Mouse (Mus musculus) MEL-GATA-1-ER (cell line): Measurements from ENCODE around the gene Foxp3.

ENCODE experiments used
- DNase-seq: peaks from one replicate; pipeline ENCODE4 v3.0.0-alpha.2; 2012; ENCODE audit warnings: low read depth; ENCODE audit errors: extremely low read depth

Foxp3 gene

DNA sequence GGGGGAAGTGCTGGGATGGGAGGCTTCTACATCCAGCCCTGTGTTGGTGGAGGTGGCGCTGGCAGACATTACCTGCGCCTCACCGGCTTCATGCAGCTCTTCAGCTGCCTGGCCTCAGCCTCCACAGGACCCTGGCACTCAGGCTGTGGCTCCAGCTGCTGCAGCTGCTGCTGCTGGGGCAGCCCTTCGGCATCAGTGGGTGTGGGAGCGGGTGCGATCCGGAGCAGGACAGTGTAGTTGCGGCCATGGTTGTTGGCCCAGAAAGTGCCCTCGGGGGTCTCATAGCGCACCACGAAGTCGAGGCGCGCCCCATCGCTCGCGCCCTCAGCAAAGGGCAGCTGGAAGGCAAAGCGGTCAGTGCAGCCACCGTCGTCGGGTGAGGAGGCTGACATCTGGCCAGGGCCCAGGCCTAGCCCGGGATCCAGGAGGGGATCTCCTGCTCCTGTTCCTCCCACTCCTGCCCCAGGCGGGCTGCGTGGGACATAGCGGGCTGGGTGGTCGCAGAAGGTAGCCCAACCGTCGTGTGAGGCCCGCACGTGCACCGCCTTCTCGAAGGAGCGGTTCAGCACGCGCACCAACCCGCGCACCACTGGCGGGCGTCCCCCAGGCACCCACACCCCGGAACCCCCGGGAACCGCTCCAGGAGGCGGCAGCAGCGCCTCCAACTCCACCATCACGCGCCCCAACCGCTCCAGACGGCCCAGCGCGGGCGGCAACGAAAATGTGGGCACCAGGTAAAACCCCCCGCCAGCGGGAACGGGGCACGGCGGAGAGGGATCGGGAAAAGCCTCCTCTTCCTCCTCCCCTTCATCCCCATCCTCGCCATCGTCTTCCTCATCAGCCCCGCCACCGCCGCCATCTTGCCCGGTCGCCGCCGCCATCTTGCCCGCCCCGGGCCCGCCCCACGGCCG lies at the start of gene Foxp3:
Foxp3 (plus strand) TSS at position 469 of the 911 bp plus-strand sequence.
- DNase-seq = no peak

DNA sequence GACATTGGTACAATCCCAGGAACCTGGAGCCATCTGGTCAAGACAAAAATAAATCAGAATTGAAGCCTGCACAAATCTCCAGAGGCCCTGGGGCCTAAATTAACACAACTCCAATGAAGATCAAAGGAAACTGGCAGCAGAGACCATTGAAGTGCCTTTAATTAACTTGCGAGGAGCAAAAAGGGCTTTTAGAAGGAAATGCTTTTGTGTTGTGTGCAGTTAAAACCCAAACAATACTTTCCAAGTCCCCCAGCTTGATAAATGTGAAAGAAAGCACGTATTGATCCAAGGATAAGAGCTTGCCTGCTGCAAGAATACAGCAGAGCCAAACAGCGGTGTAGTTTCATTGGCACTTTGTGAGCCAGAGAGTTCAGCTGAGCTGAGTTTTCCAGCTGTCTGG lies 48.5 kb upstream of the Foxp3 start:
- DNase-seq = no peak

DNA sequence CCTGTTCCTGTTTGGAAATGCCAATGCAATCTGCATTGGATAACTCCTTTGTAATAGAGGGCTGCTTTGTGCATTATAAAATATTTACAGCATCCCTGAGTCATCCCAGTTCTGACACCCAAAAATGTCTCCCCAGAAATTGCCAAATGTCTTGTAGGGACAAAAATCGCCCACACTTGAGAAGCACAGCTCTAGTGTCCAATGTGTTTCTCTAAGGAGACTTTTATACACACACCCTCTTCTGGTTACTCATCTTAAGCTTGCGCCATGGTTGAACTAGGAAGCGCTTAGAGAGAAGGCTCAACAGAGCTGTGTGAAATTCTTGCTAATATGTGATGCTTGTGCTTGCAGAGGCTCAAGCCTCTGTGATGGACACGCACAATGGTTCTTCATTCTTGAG lies 20.0 kb upstream of the Foxp3 start:
- DNase-seq = no peak

DNA sequence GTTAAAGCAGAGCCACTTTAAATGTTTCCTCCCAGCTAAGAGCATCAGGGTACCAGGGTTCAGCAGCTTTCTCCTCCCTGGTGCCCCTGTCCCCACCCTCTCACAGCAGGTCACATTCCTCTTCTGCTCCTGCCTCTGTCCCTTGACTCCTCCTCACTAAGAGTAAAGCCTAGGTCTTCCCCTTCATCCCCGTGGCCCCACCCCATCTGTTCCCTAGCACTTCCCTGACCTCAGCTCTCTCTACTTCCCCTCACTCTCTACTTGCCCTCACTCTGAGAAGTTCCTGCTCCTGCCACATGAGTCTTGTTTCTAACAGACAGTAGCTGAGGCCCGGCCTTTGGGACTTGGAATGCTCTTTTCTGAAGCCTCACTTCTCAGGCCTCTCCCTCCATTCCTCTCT lies 10.4 kb upstream of the Foxp3 start:
- DNase-seq = peak; percentile 33

DNA sequence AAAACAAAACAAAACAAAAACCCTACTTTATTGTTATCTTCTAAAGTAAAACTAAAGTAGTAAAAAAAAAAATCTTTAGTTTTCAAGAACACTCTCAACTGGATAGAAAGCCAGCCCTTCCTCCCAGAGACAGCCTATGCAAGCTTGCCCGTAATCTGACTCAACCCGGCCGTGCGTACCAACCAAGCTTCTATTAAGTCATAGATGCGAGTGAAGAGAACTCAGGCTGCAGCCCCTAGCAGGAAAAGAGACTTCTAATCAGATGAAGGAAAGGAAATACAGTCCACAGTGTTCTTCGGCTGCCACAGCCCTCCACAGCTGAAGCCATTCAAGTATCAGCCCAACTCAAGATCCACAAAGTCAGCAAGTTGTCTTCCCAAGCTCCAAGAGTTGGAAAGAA lies 7.1 kb upstream of the Foxp3 start:
- DNase-seq = peak; percentile 28

DNA sequence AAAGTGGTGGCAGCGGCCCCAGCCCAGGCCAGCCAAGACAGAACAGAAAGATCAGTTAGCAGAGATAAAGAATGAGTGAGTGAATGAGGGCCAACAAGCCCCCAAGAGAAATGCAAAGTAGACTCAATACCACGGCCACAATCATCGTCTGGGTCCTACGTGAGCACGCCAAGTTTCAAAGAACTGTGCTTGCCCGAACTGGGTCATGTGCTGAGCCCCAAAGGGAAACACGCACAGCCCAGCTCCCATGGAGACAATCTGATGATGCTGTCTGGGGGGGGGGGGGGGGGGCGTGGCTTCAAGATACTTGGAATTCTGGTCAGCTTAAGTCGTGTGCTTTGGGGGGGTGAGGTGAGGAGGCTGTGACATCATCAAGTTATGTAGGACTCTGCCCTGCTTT lies 6.0 kb upstream of the Foxp3 start:
- no peak for DNase-seq

DNA sequence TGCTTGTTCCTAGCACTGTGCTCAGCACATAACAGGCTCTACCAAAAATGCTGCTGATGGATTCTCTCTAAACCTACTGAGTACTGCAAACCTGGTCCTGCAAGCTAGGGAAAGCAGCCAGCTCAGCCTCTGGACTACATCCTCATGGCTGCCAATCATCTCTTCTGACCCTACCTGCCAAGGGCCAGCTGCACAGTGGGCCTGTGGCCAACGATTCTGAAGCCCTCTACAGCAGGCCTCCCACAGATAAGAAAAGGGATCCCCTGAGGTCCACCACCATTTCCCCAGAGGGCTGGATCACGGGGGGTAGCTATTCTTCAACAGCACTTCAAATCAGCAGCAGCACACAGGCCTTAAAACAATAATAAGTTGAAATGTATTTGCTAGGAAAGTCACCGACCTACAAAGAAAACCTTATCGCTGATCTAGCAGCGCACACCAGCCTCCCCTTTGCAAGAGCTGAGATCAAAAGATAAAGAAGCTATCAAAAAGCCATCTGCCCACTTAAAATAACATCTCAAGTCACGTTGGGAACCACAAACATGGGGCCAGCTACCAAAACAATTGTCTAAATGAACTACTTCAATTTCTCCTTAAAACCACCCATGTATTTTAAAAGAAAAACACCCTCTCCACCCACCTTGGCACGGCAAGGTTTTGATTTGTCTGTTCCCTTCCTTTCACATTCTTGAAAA lies 2.8 kb upstream of the Foxp3 start:
- DNase-seq = no peak

DNA sequence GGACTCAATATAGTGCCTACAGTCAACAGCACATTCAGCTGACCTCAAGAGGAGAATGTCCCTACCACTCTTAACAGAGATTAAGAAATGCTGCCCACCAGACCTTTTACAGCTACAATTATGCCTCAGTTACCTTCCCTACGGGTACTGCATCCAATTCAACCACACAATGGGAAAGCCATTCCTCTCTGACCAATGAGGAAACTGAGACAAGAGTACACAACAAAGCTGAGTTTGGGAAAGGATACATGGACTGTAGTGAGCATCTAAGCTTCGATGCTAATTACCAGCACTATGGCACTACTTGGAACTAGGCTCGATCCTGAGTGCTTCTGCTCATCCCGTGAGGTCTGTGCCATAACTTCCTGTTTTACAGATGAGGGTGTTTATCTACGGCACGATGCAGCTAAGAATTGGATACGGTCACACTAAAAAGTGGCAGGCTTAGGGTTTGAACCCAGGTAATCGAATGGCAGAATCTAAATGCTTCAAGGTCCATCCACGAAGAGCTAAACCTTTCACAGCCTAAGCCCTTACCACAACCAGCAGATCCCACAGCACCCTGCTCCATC lies 1.8 kb upstream of the Foxp3 start:
- peak; percentile 64 for DNase-seq

DNA sequence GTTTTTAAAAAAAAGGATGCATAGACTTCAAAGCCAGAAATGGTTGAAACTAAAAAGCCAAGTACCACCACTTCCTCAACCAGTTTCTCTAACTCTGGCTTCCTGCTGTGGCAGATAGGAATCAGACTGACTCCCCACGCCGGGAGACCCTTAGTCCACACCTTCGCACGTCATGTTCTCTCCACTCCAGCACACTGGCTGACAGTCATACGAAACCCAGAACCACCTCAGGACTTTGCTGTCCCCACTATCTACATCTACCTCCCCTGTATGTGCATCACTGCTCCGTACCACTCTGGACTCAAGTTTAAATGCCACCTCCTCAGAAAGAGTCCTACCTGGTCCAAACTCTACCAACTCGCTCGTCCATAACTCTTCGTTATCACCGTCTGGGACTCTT lies 978 bp upstream of the Foxp3 start:
- peak; percentile 42 for DNase-seq

DNA sequence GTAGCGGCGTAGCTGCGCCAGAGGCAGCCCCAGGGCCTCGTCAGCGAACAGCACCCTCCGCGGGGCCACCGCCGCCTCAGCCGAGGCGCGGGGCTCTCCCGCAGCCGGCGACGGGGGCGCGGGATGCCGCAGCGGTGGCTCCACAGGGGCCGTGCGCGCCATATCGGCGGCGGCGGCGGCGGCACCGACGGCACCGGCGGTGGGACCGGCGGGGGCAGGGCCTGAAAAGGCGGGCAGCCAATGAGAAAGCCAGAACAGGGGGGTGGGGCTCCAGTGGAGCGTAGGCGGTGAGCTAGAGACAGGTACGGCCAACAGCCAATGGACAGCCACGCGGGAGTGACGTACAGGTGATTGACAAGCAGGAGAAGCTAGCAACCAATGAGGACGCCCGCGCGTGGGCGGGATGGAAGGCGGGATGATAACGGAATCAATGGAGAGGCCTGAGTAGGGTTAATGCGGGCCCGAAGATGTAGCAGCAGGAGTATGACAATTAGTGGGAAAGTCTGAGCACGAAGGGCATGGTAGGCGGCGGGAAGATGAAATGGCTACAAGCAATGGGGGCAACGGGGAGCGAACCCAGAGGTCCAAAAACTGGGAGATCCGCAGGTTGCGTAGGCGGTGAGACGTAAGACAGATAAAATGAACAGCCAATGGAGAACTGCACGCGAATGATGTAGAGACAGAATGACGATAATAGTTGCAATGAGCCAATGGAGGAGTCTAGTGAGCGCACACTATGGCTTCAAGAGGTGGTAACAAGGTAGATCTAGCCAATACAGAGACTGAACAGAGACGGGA lies 842 bp downstream of the Foxp3 start, which contains the start of gene Ppp1r3f:
Ppp1r3f (minus strand) TSS at position 197 of the 798 bp plus-strand sequence.
- peak; percentile 99 for DNase-seq

DNA sequence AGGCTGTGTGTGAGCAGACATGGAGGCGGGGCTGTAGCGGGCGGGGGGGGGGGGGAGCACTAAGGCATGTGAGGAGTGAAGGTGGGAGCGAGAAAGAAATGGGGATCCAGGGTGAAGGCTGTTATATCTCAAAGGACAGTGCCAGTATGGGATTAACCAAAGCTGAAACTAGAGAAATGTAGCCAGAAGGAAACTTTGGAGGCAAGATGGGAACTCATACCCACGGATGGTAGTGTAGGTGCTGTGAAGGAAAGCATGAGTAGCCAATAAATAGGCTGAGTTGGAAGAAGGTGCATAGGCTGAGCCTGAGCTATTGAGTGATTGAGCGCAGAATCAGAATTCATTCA lies 1.4 kb downstream of the Foxp3 start:
- no peak for DNase-seq

DNA sequence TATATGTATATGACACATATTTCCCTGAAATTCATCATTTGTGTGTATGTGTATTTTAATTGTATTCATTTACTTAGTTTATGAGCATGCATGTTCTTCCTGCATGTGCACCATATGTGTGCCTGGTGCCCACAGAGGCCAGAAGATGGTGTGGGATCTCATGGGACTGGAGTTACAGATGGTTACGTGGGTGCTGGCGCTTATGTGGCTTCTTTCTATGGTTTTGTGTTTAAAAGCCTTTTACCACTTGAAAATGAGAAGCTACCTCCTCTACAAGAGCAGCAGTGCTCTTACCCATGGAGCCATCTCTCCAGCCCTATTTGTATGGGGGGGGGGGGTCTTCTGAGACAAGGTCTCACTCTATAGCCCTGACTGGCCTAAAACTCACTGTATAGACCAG lies 7.7 kb downstream of the Foxp3 start:
- no peak for DNase-seq

DNA sequence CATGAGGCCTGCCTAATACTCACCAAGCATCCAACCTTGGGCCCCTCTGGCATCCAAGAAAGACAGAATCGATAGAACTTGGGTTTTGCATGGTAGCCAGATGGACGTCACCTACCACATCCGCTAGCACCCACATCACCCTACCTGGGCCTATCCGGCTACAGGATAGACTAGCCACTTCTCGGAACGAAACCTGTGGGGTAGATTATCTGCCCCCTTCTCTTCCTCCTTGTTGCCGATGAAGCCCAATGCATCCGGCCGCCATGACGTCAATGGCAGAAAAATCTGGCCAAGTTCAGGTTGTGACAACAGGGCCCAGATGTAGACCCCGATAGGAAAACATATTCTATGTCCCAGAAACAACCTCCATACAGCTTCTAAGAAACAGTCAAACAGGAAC lies 10.4 kb downstream of the Foxp3 start:
- no peak for DNase-seq

DNA sequence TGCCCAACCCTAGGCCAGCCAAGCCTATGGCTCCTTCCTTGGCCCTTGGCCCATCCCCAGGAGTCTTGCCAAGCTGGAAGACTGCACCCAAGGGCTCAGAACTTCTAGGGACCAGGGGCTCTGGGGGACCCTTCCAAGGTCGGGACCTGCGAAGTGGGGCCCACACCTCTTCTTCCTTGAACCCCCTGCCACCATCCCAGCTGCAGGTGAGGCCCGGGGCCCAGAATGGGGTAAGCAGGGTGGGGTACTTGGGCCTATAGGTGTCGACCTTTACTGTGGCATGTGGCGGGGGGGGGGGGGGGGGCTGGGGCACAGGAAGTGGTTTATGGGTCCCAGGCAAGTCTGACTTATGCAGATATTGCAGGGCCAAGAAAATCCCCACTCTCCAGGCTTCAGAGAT lies 12.9 kb downstream of the Foxp3 start:
- no peak for DNase-seq

DNA sequence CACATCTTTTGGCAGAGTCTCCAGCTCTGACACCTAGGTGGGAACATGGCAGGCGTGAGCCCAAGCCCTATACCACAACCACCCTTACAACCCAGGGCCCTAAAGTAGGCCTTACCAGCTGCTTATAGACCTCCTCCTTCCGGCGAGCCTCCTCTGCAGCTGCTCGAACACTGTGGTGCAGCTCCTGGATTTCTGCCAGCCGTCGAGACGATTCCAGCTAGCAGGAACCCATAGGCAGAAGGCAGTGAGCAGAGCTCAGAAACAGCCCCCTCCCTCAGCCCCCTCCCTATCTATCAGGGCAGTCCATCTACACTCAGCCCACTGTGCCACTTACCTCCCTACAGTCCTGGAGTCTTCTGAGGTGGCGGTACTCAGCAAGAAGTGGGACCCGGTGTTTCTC lies 21.9 kb downstream of the Foxp3 start:
- no peak for DNase-seq

DNA sequence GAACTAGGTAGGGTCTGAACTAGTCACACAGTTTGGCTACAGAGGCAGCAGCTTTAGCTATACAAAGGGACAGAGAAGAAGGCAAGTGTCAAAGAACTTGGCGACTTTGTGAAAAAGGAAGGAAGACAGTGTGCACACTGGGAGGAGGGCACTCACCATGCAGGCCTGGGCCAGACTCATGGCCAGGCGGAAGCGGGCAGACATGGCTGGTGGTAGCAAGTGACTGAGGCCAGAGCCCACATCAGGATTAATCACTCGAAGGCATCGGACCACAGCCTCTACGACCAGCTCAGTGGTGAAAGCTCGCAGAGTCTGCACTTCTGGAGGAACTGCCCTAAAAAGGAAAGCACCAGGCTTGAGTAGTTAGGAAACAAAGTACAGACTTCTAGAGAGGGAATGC lies 30.6 kb downstream of the Foxp3 start:
- DNase-seq = no peak

DNA sequence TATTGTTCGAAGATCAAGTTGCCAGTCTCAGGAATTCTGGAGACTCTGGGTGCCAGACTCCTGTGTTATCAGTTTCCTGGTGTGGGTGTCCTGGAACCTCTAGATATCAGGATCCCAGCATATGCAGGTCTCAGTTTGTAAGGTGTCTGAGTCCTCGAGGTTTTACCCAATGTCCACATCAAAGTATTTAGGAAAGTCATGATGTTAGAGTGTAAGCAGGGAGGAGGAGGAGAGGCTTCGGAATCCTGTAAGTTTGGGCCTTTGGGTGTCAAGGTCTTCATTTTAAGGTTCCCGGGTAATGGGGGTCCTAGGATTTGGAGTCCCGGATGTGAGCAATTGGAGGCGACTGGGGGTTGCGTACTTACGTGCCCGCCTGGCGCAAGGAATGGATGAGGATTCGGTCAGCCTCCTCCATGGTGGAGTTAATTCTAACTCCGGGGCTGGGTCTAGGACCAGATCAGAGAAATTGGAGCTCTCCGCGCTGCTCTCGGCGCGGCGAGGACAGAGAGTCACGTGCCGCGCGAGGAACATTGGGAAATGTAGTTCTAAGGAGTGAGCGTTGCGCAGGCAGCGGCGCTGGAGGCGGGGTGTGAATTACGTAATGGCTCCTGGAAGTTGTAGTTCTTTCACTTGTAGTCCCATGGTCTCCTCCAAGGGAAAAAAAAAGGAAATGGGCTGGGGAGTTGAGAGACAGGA lies 31.6 kb downstream of the Foxp3 start, which contains the start of gene Ccdc22:
Ccdc22 (minus strand) TSS at position 639 of the 696 bp plus-strand sequence.
- DNase-seq = peak; percentile 92

DNA sequence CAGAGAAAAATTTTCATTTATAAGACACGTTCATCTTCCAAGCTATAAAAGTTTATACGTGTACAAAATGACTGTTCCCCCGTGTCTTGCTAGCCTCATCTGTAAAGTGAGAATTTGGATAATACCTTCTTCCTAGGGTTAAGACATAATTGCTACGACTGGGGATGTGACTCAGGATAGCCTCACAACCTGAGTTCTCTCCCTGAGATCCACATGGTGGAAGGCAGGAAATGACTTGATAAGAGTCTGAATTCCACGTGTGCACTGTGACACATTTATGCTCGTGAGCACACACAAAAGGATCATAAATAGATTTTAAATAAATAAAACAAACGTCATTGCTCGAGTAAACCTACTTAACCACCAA lies 32.1 kb downstream of the Foxp3 start:
- no peak for DNase-seq

DNA sequence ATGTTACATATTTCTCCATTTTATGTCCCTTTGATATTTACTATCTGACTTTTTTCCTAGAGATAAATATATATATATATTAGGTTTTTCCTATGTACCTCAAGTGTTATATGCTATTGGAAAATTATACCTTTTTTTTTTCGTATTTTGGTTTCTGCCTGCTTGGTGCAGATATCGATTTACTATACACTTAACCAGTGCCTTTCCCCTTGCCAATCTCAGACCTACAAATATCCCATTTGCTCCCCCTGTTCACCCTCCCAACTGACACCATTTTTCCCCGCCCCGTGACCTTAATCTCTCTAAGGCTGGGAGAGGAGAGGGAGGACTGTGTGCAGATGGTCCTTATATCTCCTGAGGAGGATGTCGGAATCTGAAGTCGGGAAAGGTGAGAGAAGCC lies 33.3 kb downstream of the Foxp3 start, which contains the start of gene Cacna1f:
Cacna1f (plus strand) TSS at position 301 of the 400 bp plus-strand sequence.
- no peak for DNase-seq

DNA sequence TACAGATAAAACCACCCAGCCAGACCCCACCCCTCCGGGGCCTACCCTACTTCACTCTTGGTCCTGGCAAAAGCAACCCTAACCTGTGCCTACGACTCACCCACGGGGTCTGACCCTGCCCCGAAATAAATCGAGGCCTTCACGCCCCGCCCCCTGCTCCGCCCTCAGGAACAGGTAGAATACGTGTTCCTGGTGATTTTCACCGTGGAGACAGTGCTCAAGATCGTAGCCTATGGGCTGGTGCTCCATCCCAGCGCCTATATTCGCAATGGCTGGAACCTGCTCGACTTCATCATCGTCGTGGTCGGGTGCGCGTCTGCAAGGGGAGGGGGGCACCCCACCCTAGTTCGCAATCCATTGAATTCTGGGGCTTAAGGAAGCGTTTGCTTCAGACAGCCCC lies 36.6 kb downstream of the Foxp3 start:
- no peak for DNase-seq
